Mouse (Mus musculus) embryonic facial prominence, embryonic 15.5 days (tissue): Measurements from ENCODE around the gene Gm20767. TPM values are rescaled to one million over a fixed set of nuclear protein-coding genes. Genes with fewer than 3 reads are reported as not detected.
"Not testable (repeated sequence)": the region's sequence is repeated elsewhere in the genome, so short reads cannot be mapped to it uniquely, and the experiment has no call there.

Source experiments
- ATAC-seq: fragments of 200-750 bp; cut with Nextera tagmentation; 2 replicates; pipeline ENCODE4 v1.8.0; 2017; ENCODE audit warnings: low read depth, moderate TSS enrichment; ENCODE audit not compliant: insufficient number of reproducible peaks, low FRiP score, low TSS enrichment
- H3K27ac ChIP-seq: fragments of 300-500 bp; sonication (generic); replicated peaks from 2 replicates; pipeline ENCODE4 v1.5.1; 2015; ENCODE audit warnings: mild to moderate bottlenecking, inconsistent platforms
- H3K27me3 ChIP-seq: fragments of 300-500 bp; sonication (generic); 2 replicates; pipeline ENCODE4 v1.6.1; 2015; ENCODE audit warnings: inconsistent platforms
- H3K36me3 ChIP-seq: fragments of 300-500 bp; sonication (generic); 2 replicates; pipeline ENCODE4 v1.6.1; 2015; ENCODE audit warnings: mild to moderate bottlenecking, inconsistent platforms
- H3K4me1 ChIP-seq: fragments of 300-500 bp; sonication (generic); 2 replicates; pipeline ENCODE4 v1.6.1; 2015; ENCODE audit warnings: inconsistent platforms
- H3K4me2 ChIP-seq: fragments of 300-500 bp; sonication (generic); replicated peaks from 2 replicates; pipeline ENCODE4 v1.6.1; 2015; ENCODE audit warnings: mild to moderate bottlenecking, inconsistent platforms
- H3K4me3 ChIP-seq: fragments of 300-500 bp; sonication (generic); replicated peaks from 2 replicates; pipeline ENCODE4 v1.5.1; 2015; ENCODE audit warnings: mild to moderate bottlenecking, inconsistent platforms
- H3K9ac ChIP-seq: fragments of 300-500 bp; sonication (generic); 2 replicates; pipeline ENCODE4 v1.6.1; 2015; ENCODE audit warnings: inconsistent platforms
- H3K9me3 ChIP-seq: fragments of 300-500 bp; sonication (generic); replicated peaks from 2 replicates; pipeline ENCODE4 v1.6.1; 2016; ENCODE audit warnings: inconsistent platforms
- WGBS: fragments of 180-500 bp; shearing (Covaris S2); methylation state at CpG from one replicate; pipeline ENCODE4 v1.1.7; 2015; 5-methylcytosine and 5-hydroxymethylcytosine counted together
- polyA plus RNA-seq: library from polyadenylated mRNA; unstranded; fragments of >200 nt; fragmentation: Nextera tagmentation; extraction: Ambion mirVana; gene quantifications from 2 replicates; pipeline ENCODE4 v1.2.1, GENCODE M21; 2015

Gm20767 gene
- polyA plus RNA-seq, 1 experiment from 2014 or later, result not detected

DNA sequence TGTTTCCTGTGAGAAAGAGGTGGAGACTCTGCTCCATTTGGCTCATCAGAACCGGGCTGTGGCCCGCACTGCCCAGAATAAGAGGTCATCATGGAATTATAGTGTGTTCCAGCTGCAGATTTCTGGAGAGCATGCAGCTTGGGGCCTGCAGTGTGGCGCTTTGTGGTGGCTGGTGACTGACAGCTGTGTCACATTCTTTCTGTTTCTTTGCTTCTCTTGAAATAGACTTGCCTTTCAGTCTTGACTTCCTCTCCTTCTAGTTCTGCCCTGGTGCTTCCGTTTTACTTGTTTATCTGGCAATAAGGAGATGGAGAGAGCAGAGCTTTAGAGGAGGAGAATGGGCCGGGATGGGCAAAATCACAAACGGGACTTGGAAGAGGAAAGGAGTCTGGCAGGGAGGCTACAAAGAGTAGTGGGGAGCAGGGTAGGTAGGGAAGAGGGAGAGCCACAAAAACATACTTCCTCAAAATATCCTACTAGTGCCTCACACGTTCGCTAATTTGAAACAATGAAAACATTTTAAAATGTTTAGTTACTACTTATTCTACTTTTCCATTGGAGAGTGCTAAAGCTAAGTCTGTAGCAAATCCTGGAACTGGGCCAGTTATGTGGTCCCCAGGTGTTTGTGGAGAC, 56.3 kb downstream of the Gm20767 start:
- H3K4me3 ChIP-seq, H3K36me3 ChIP-seq, H3K9ac ChIP-seq, H3K4me1 ChIP-seq, H3K27me3 ChIP-seq, H3K4me2 ChIP-seq, ATAC-seq, H3K27ac ChIP-seq, H3K9me3 ChIP-seq: not testable (repeated sequence)
- 78% methylated on average over 7 of the region's 8 CpGs for WGBS

Other genes with a start within 250 kb of the Gm20767 start
- not detected in 2 replicates for gene Tcstv1, start 245.5 kb upstream of the Gm20767 start, polyA plus RNA-seq
- gene Gm21761, start 211.0 kb upstream of the Gm20767 start, polyA plus RNA-seq, result not detected in 2 replicates
- not detected in 2 replicates for gene B020031M17Rik, start 189.4 kb upstream of the Gm20767 start, polyA plus RNA-seq
- gene Gm36079, start 113.2 kb upstream of the Gm20767 start, polyA plus RNA-seq, result not detected in 2 replicates
- not detected in 2 replicates for gene Gm21188, start 88.1 kb upstream of the Gm20767 start, polyA plus RNA-seq
- gene Gm21818, start 32.2 kb downstream of the Gm20767 start, polyA plus RNA-seq, result not detected in 2 replicates
- gene Gm21762, start 75.7 kb downstream of the Gm20767 start, polyA plus RNA-seq, result not detected in 2 replicates
- not detected in 2 replicates for gene Gm21731, start 98.9 kb downstream of the Gm20767 start, polyA plus RNA-seq
- not detected in 2 replicates for gene AF067061, start 122.9 kb downstream of the Gm20767 start, polyA plus RNA-seq
- gene BC147527, start 160.1 kb downstream of the Gm20767 start, polyA plus RNA-seq, result 0.16 and 0.63 TPM in 2 replicates
- gene Tcstv3, start 176.6 kb downstream of the Gm20767 start, polyA plus RNA-seq, result not detected in 2 replicates